Mouse (Mus musculus) erythroblast, adult 5-6 weeks (primary cell): Measurements from ENCODE around the gene Lrrc66. TPM values are rescaled to one million over a fixed set of nuclear protein-coding genes. Genes with fewer than 3 reads are reported as not detected.
"Not testable (repeated sequence)": the region's sequence is repeated elsewhere in the genome, so short reads cannot be mapped to it uniquely, and the experiment has no call there.

Experiments used
- ATAC-seq: replicated peaks from 2 replicates; pipeline ENCODE4 v1.8.0; 2016; ENCODE audit warnings: moderate number of reproducible peaks, mild to moderate bottlenecking, moderate TSS enrichment, inconsistent platforms; ENCODE audit not compliant: poor library complexity, low FRiP score, severe bottlenecking
- total RNA-seq, 2 experiments: library from RNA; stranded (forward) in 1 of 2; stranded (reverse) in 1 of 2; fragments of 150-400 nt in 1 of 2; fragments of 200-764, 138-1000 nt in 1 of 2; gene quantifications; 2 replicates each; pipeline versions ENCODE4 v1.2.3 to v1.2.4; 2015 to 2017; ENCODE audit warnings: low replicate concordance in 2 of 2

The Lrrc66 gene
- total RNA-seq, 2 experiments from 2014 or later: 0.43 TPM; not detected in 1

DNA sequence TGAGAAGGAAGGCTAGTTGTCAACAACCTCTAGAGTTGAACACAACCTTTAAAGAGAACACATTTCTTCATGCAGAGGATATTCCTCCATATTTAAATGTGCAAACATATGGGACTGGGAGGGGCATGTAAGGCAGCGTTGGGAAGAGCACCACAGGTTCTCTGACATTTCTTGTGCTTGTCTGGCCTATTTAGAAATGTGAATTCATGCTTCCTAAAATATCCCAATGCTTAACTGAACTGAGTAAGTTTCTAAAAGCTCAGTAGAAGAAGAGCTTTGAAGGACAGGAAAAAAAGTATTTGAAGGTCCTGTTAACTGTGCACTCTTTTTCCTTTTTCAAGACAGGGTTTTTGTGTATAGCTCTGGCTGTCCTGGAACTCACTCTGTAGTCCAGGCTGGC, 13.4 kb downstream of the Lrrc66 start:
- ATAC-seq: no peak

DNA sequence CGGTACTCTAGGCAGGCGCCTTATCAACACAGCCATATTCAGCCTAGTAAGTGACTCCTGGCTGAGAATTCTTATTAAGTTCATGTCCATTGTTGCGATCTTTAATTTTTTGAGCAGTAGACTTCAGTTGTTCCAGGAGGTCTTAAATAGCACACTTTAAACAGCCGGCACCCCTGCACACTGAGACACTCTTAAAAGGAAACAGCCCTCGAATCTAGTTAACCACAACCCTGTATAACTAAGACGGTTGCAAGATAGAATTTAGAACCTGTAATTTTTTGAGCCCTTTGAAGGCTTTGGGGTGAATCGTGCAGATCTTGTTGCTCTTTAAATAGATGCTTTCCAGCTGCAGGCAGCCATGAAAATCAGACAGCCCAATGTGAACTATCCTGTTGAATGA, 17.1 kb downstream of the Lrrc66 start:
- ATAC-seq: no peak

DNA sequence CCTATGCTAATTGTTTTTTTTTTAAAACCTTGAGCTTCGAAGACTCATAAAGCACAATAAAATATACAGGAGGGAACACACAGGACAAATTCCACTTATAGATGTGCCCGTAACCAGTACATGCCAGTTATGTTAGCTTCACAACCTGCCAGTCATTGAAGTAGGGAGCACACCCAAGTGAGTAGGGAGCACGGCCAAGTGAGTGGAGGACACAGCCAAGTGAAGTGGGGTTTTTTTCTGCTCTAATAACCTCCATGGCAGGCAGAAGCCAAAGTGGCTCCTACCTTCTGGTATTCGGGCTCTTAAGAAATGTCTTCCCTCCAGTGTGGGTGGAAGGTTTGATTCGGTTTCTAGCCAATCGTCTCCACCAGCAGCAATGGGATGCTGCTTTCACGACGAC, 19.0 kb downstream of the Lrrc66 start:
- no peak for ATAC-seq

- no peak for ATAC-seq
Observed at GRCm38 (mm10) chr5:73611071-73611470, 21.3 kb downstream of the Lrrc66 start.

GRCm38 (mm10) chr5:73604964-73605363, 27.4 kb downstream of the Lrrc66 start:
- no peak for ATAC-seq

DNA sequence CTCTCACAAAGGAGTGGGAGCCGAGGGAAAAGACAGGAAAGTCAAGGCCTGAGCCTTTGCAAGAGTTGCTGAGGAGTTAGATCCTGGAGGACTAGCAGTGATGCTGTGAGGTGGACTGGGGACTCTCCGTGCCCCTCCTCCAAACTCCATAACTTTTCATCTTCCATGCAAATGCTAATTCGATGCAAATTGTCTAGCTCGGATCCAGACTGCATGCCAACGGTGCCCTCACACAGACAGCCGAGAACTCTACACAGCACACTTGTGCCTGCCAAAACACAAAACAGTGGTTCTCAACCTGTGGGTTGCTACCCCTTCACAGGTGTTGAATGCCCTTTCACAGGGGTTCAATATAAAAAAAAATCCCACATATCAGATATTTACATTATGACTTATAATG, 27.8 kb downstream of the Lrrc66 start:
- ATAC-seq: no peak

- no peak for ATAC-seq
Observed at GRCm38 (mm10) chr5:73602865-73603264, 29.5 kb downstream of the Lrrc66 start.

GRCm38 (mm10) chr5:73601361-73601763, 31.0 kb downstream of the Lrrc66 start:
- ATAC-seq: no peak

DNA sequence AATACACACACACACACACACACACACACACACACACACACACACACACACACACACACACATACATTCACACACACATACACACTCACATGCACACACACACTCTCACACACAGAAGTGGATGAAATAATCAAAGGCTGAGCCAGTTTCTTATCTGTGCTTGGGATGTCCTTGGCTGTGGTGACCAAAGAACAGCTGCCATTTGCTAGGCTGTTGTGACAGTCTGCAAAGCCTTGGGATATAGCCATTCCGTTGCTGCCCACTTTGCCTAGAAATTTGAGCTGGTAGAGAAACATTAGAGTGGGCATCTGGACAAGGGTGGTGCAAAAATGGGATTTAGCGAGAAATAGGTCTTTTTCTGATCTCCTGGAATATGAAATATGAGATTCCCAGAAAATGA, 32.3 kb downstream of the Lrrc66 start:
- ATAC-seq: no peak

DNA sequence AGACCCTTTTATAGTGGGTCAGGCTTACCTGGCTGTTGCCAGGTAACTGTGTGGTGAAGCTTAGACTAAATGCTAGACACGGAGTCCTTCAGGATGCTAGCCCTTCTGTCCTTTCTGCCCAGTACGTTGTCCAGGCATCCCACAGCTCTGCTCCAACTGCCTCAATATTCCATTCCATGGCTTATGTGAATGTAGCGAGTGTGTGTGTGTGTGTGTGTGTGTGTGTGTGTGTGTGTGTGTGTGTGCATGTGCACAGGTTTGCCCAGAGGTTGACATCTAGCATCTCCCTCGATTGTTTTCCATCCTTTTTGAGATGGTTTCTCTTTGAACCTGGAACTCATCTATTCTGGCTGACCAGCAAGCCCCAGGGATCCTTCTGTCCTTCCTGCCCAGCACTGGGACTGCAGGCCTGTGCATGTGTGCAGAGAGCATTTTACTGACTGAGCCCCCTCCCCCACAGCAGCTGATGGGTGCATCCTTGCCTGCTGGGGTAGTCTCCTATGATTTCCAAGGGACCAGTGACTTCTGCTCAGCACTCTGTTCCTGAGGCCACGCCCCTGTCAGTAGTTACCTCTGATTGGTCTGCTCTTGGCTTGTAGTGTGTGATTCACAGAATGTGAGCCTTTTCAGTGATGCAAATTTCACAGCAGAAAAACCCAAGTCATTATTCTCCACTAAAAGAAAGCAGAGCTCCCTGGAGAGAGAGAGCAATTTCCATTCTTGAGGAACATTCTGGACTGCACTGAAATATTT, 33.2 kb downstream of the Lrrc66 start:
- no peak for ATAC-seq

- no peak for ATAC-seq
Observed at GRCm38 (mm10) chr5:73587119-73587518, 45.2 kb downstream of the Lrrc66 start.

DNA sequence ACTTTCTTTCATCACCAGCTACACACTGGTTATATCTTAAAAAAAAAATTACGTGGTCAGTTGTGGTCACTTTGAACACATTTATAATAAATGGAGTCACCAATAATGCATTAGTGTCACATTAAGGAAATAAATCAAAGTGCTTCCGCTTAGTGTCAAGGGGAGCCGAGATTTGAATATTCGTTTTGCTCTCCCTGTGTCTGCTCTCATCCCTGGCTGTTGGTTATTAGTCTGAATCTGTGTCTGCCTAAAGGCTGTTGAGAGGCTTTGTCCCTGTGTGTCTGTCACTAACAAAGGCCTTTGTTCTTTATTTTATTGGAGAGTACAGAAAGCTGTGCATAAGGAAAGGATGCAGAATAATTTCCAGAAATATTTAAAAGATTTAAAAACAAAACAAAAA, 45.7 kb downstream of the Lrrc66 start:
- no peak for ATAC-seq

DNA sequence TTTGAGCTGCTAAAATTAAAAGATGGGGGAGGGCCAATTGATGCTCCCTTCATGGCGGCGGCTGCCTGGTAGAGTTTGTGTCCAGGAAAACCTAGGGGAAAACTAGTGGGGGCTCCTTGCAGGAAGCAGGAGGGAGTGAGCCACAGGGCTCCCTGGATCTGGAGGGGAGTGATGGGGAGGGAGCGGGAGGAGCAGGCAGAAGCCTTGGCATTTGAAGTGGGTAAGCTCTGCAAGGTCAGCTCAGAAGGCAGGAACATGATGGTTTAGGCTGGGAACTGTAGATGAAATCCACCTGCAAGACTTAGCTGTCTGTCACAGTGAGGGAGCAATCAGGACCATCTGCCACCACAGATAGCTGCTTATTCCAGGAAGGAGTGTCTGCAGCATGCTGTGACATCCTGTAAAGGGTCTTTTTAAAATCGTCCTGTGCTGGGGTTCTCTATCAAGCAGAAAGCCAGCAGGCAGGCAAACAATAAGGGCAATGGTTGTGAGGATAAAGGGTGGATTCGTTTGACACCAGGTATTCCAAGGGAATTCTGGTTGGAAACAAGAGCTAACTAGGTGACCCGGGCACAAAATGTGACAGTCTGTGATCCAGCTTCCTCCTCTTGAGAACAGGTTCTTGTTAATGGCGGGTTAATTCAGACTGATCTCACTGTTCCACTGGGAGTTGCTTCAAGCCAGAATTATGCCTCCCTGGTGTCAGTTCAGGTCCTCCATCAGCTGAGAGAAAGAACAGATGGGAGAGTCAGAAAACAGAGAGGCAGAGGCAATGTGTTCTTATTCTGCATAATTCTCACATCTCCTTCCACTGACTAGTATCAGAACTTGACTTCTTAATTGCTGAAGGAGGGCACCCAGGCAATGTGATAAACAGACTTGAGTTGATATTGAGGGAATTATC, 46.9 kb downstream of the Lrrc66 start:
- ATAC-seq: no peak

DNA sequence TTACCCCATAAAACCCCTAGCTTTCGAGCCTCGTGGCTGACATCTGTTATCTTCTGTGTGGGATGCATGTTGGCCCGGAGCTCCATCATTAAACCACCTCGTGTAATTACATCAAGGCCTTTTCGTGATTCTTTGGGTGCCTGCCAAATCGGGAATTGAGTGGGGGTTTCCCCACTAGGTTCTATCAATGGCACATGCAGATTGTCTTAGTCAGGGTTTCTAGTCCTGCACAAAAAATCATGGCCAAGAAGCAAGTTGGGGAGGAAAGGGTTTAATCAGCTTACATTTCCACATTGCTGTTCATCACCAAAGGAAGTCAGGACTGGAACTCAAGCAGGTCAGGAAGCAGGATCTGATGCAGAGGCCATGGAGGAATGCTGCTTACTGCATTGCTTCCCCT, 48.3 kb downstream of the Lrrc66 start:
- ATAC-seq: not testable (repeated sequence)

DNA sequence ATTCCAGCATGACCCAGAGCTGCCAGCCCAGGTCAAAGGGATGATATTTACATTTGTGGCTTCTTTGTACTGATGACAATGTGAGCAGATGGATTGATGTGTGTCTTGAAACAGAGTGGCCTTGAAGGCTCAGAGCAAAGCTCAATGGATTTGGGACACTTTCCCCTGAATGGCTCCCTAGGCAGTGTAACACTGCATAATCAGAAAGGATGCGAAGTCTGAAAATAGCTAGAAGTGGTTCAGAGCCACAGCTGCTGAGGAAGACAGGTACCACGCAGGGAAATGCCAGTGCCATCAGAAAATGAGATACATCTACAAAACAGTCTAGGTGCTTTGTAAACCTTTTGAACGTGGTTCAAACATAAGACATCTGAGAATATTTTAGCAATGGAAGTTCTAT, 54.2 kb downstream of the Lrrc66 start:
- ATAC-seq: no peak

DNA sequence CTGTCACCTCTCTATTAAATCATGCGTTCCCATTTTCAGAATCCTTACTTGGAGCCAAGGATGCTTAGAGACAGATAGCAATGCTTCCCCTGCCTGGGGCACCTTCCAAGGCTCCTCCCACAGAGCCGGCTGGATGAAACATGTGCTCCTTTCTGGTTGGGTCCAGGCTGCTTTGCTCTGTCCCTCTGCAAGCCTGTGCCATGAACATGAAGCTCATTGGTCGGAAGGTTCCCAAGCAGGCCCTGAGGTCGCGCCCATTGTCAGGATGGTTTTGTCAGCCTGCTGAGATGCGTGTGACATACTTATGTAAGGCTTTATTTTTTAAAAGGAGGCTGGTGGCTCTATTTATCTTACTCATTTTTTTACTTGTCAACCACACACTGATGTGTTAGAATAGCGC, 55.6 kb downstream of the Lrrc66 start:
- ATAC-seq: no peak

DNA sequence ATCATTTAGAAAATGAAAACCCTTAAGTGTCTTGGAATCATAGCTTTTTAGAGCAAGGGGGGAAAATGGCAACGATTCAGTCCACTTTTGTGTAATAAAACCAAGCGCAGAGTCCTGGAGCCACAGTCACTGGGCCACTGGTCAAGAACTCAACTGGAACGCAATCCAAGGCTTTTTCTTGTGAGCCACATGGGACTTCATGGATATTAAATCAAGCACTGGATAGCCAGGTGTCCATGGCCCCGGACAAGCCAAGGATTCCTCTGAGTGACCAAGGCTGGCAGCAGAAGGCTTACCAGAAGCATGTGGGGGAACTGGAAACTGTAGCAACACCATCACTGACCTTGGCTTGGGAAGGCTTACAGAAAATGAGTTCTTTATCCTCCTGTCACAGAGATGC, 57.7 kb downstream of the Lrrc66 start:
- no peak for ATAC-seq

- ATAC-seq: no peak
Observed at GRCm38 (mm10) chr5:73573789-73574188, 58.5 kb downstream of the Lrrc66 start.

DNA sequence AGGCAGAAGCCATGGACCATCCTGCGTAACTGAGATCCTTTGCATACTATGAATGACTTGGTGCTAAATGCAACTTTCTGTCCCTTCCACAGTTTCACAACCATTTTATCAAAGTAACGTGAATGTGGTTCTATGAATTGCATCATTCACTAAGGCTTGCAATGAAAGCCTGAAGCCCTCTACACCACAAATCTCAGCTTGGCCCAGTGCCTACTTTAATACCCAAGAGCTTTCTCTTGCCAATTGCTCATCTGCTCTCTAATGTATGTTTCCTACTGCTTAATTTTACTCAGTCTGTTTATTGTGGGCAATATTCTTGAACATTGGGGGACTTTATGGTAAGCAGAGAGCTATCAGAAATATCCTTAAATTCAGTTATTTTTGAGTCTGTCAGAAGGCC, 59.5 kb downstream of the Lrrc66 start:
- no peak for ATAC-seq

DNA sequence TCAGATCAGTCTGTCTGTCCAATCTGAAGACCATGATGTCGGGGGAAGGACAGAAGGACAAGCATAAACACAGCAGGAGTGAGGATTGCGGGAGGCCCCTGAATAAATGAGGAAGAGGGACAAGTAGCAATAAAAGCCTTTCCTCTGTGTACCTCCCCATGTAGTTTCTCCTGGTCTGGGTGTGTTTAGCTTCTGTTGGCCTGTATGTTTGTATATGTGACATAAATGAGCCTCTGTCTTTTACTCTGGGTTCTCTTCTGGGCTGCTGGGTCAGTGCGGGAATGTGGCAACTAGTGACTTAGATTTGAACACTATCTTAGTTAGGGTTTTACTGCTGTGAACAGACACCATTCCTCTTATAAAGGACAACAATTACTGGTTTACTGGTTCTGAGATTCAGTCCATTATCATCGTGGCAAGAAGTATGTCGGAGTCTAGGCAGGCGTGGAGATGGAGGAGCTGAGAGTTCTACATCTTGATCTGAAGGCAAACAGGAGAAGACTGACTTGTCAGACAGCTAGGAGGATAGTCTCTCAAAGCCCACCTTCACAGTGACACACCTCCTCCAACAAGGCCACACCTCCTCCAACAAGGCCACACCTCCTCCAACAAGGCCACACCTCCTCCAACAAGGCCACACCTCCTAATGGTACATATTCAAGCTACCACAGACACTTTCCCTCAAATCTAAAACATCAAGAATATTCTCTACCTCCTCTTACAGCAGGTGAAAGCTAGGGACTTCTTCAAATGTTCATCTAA, 60.8 kb downstream of the Lrrc66 start:
- no peak for ATAC-seq
